Mouse (Mus musculus) embryonic facial prominence, embryonic 13.5 days (tissue): ENCODE measurements around the gene Ptpn21. TPM values are rescaled to one million over a fixed set of nuclear protein-coding genes. Genes with fewer than 3 reads are reported as not detected.

ENCODE experiments used
- ATAC-seq: fragments of 200-750 bp; cut with Nextera tagmentation; 2 replicates; pipeline ENCODE4 v1.8.0; 2017; ENCODE audit warnings: low read depth; ENCODE audit not compliant: insufficient number of reproducible peaks, insufficient read depth, low FRiP score, low TSS enrichment
- H3K27ac ChIP-seq: fragments of 300-500 bp; sonication (generic); 2 replicates; pipeline ENCODE4 v1.5.1; 2015; ENCODE audit warnings: moderate library complexity, mild to moderate bottlenecking, inconsistent platforms
- H3K27me3 ChIP-seq: fragments of 300-500 bp; sonication (generic); 2 replicates; pipeline ENCODE4 v1.6.1; 2015; ENCODE audit warnings: mild to moderate bottlenecking, inconsistent platforms
- H3K36me3 ChIP-seq: fragments of 300-500 bp; sonication (generic); 2 replicates; pipeline ENCODE4 v1.6.1; 2015; ENCODE audit warnings: mild to moderate bottlenecking, inconsistent platforms
- H3K4me1 ChIP-seq: fragments of 300-500 bp; sonication (generic); 2 replicates; pipeline ENCODE4 v1.6.1; 2015; ENCODE audit warnings: inconsistent platforms
- H3K4me2 ChIP-seq: fragments of 300-500 bp; sonication (generic); 2 replicates; pipeline ENCODE4 v1.6.1; 2015; ENCODE audit warnings: moderate library complexity, mild to moderate bottlenecking, inconsistent platforms
- H3K4me3 ChIP-seq: fragments of 300-500 bp; sonication (generic); 2 replicates; pipeline ENCODE4 v1.5.1; 2015; ENCODE audit warnings: mild to moderate bottlenecking, inconsistent platforms
- H3K9ac ChIP-seq: fragments of 300-500 bp; sonication (generic); 2 replicates; pipeline ENCODE4 v1.6.1; 2015; ENCODE audit warnings: mild to moderate bottlenecking, inconsistent platforms
- H3K9me3 ChIP-seq: fragments of 300-500 bp; sonication (generic); 2 replicates; pipeline ENCODE4 v1.6.1; 2016; ENCODE audit warnings: inconsistent platforms
- WGBS: fragments of 180-500 bp; shearing (Covaris S2); methylation state at CpG from one replicate; pipeline ENCODE4 v1.1.7; 2015; ENCODE audit warnings: mixed read lengths; 5-methylcytosine and 5-hydroxymethylcytosine counted together
- polyA plus RNA-seq: library from polyadenylated mRNA; unstranded; fragments of >200 nt; fragmentation: Nextera tagmentation; extraction: Ambion mirVana; gene quantifications from 2 replicates; pipeline ENCODE4 v1.2.1, GENCODE M21; 2015

The Ptpn21 gene
- 5.4 and 6.4 TPM in 2 replicates for polyA plus RNA-seq

- Histone ChIP-seq H3K4me3 (peak within 1 kb of the TSS; percentile 79), H3K27me3 (peaks cover 22% of the 10 kb centered on the region), H3K9me3 (no peaks in the 10 kb centered on the region), H3K4me1 (peaks cover 22% of the 10 kb centered on the region), H3K36me3 (no peaks in the 10 kb centered on the region), H3K4me2 (peak within 1 kb of the TSS; percentile 89), H3K27ac (peak within 1 kb of the TSS; percentile 82), H3K9ac (peak within 1 kb of the TSS; percentile 91)
- WGBS: under 1% methylated on average over 75 of the region's 75 CpGs
- peak; percentile 70 for ATAC-seq
These were observed at the start of gene Ptpn21 for GRCm38 (mm10) chr12:98736951-98737800. Ptpn21 (minus strand) TSS chr12:98737405.

GRCm38 (mm10) chr12:98784251-98784650 lies 47.0 kb upstream of the Ptpn21 start:
- Histone ChIP-seq H3K9me3 (no peaks in the 10 kb centered on the region), H3K9ac (no peak overlapping the region), H3K27me3 (no peaks in the 10 kb centered on the region), H3K27ac (no peak overlapping the region), H3K4me1 (no peaks in the 10 kb centered on the region), H3K36me3 (peaks cover 80% of the 10 kb centered on the region), H3K4me3 (no peak overlapping the region), H3K4me2 (no peak overlapping the region)
- ATAC-seq: no peak
- 97% methylated on average over 1 of the region's 1 CpGs for WGBS

GRCm38 (mm10) chr12:98779148-98779547 lies 41.9 kb upstream of the Ptpn21 start:
- Histone ChIP-seq H3K36me3 (peaks cover 85% of the 10 kb centered on the region), H3K9me3 (no peaks in the 10 kb centered on the region), H3K27me3 (no peaks in the 10 kb centered on the region), H3K27ac (no peak overlapping the region), H3K4me1 (no peaks in the 10 kb centered on the region), H3K9ac (no peak overlapping the region), H3K4me3 (no peak overlapping the region), H3K4me2 (no peak overlapping the region)
- WGBS: 83% methylated on average over 4 of the region's 4 CpGs
- no peak for ATAC-seq

GRCm38 (mm10) chr12:98777509-98777908 lies 40.3 kb upstream of the Ptpn21 start:
- Histone ChIP-seq H3K4me3 (no peak overlapping the region), H3K9ac (no peak overlapping the region), H3K4me1 (no peaks in the 10 kb centered on the region), H3K9me3 (no peaks in the 10 kb centered on the region), H3K27ac (no peak overlapping the region), H3K4me2 (no peak overlapping the region), H3K27me3 (no peaks in the 10 kb centered on the region), H3K36me3 (peaks cover 83% of the 10 kb centered on the region)
- 78% methylated on average over 3 of the region's 3 CpGs for WGBS
- no peak for ATAC-seq

- H3K4me1 ChIP-seq: no peaks in the 10 kb centered on the region
- H3K27ac ChIP-seq: no peak overlapping the region
- H3K9me3 ChIP-seq: no peaks in the 10 kb centered on the region
- ATAC-seq: no peak
- 95% methylated on average over 2 of the region's 2 CpGs for WGBS
- no peak overlapping the region for H3K4me2 ChIP-seq
- no peak overlapping the region for H3K9ac ChIP-seq
- H3K36me3 ChIP-seq: peaks cover 89% of the 10 kb centered on the region
- no peak overlapping the region for H3K4me3 ChIP-seq
- H3K27me3 ChIP-seq: no peaks in the 10 kb centered on the region
These were observed 29.0 kb upstream of the Ptpn21 start for GRCm38 (mm10) chr12:98766241-98766640.

- Histone ChIP-seq H3K36me3 (peaks cover 75% of the 10 kb centered on the region), H3K27ac (no peak overlapping the region), H3K9ac (no peak overlapping the region), H3K27me3 (no peaks in the 10 kb centered on the region), H3K9me3 (no peaks in the 10 kb centered on the region), H3K4me2 (no peak overlapping the region), H3K4me3 (no peak overlapping the region), H3K4me1 (no peaks in the 10 kb centered on the region)
- no peak for ATAC-seq
- 92% methylated on average over 6 of the region's 6 CpGs for WGBS
These were observed 22.5 kb upstream of the Ptpn21 start for GRCm38 (mm10) chr12:98759700-98760099.

GRCm38 (mm10) chr12:98757636-98758035 lies 20.4 kb upstream of the Ptpn21 start:
- Histone ChIP-seq H3K4me3 (no peak overlapping the region), H3K9ac (no peak overlapping the region), H3K27ac (no peak overlapping the region), H3K4me1 (no peaks in the 10 kb centered on the region), H3K9me3 (no peaks in the 10 kb centered on the region), H3K36me3 (peaks cover 74% of the 10 kb centered on the region), H3K4me2 (no peak overlapping the region), H3K27me3 (no peaks in the 10 kb centered on the region)
- ATAC-seq: no peak
- 83% methylated on average over 6 of the region's 6 CpGs for WGBS

- peak overlapping the region; percentile 95 for H3K9ac ChIP-seq
- ATAC-seq: no peak
- under 1% methylated on average over 12 of the region's 14 CpGs for WGBS
- H3K27me3 ChIP-seq: no peaks in the 10 kb centered on the region
- H3K9me3 ChIP-seq: no peaks in the 10 kb centered on the region
- H3K36me3 ChIP-seq: no peaks in the 10 kb centered on the region
- H3K27ac ChIP-seq: peak overlapping the region; percentile 92
- peaks cover 27% of the 10 kb centered on the region for H3K4me1 ChIP-seq
- H3K4me2 ChIP-seq: peak overlapping the region; percentile 61
- H3K4me3 ChIP-seq: peak overlapping the region; percentile 92
These were observed 10.2 kb upstream of the Ptpn21 start for GRCm38 (mm10) chr12:98747380-98747753.

- Histone ChIP-seq H3K9ac (peak within 1 kb of the TSS; percentile 95), H3K4me1 (peaks cover 27% of the 10 kb centered on the region), H3K4me2 (peak within 1 kb of the TSS; percentile 61), H3K36me3 (no peaks in the 10 kb centered on the region), H3K4me3 (peak within 1 kb of the TSS; percentile 92), H3K27me3 (no peaks in the 10 kb centered on the region), H3K27ac (peak within 1 kb of the TSS; percentile 92), H3K9me3 (no peaks in the 10 kb centered on the region)
- WGBS: under 1% methylated on average over 86 of the region's 87 CpGs
- ATAC-seq: peak; percentile 85
These were observed 9.7 kb upstream of the Ptpn21 start, which contains the start of gene Zc3h14 for GRCm38 (mm10) chr12:98746746-98747379. Zc3h14 (plus strand) TSS chr12:98746964.

- no peak overlapping the region for H3K9ac ChIP-seq
These were observed 8.9 kb upstream of the Ptpn21 start for GRCm38 (mm10) chr12:98746131-98746530.

GRCm38 (mm10) chr12:98745626-98746025 lies 8.4 kb upstream of the Ptpn21 start:
- no peak overlapping the region for H3K9ac ChIP-seq
- no peak for ATAC-seq
- H3K9me3 ChIP-seq: no peaks in the 10 kb centered on the region
- H3K4me2 ChIP-seq: no peak overlapping the region
- H3K27ac ChIP-seq: no peak overlapping the region
- no peaks in the 10 kb centered on the region for H3K36me3 ChIP-seq
- no peaks in the 10 kb centered on the region for H3K27me3 ChIP-seq
- peaks cover 22% of the 10 kb centered on the region for H3K4me1 ChIP-seq
- H3K4me3 ChIP-seq: no peak overlapping the region
- WGBS: 51% methylated on average over 4 of the region's 4 CpGs

More at GRCm38 (mm10) chr12:98746131-98746530, 8.9 kb upstream of the Ptpn21 start:
- H3K4me3 ChIP-seq: no peak overlapping the region
- WGBS: 13% methylated on average over 2 of the region's 2 CpGs
- H3K36me3 ChIP-seq: no peaks in the 10 kb centered on the region
- peaks cover 24% of the 10 kb centered on the region for H3K4me1 ChIP-seq
- no peaks in the 10 kb centered on the region for H3K27me3 ChIP-seq
- H3K27ac ChIP-seq: no peak overlapping the region
- no peak overlapping the region for H3K4me2 ChIP-seq
- ATAC-seq: no peak
- H3K9me3 ChIP-seq: no peaks in the 10 kb centered on the region
